Mouse (Mus musculus) bone marrow, adult 2 months (tissue): ENCODE data around the gene Asb17. TPM values are rescaled to one million over a fixed set of nuclear protein-coding genes. Genes with fewer than 3 reads are reported as not detected.

Experiments
- H3K27ac ChIP-seq: fragments of 200-500 bp; 2 replicates; pipeline ENCODE4 v1.5.1; 2012; ENCODE audit warnings: low read depth, mild to moderate bottlenecking, control low read depth, inconsistent platforms, low read length; ENCODE audit not compliant: control insufficient read depth, poor library complexity, insufficient read depth
- H3K4me1 ChIP-seq: fragments of 200-500 bp; 2 replicates; pipeline ENCODE4 v1.6.1; 2011; ENCODE audit warnings: low read length; ENCODE audit not compliant: control insufficient read depth, insufficient read depth
- H3K4me3 ChIP-seq: fragments of 200-500 bp; replicated peaks from 2 replicates; pipeline ENCODE3; 2011; ENCODE audit warnings: mild to moderate bottlenecking, low read depth, low read length, control low read depth; ENCODE audit not compliant: control insufficient read depth
- CTCF ChIP-seq: fragments of 200-500 bp; IDR thresholded peaks from 2 replicates; pipeline ENCODE4 v1.5.1; 2011; ENCODE audit warnings: low read length, control low read depth; ENCODE audit not compliant: control insufficient read depth, insufficient read depth
- POLR2A ChIP-seq: fragments of 200-500 bp; IDR thresholded peaks from 2 replicates; pipeline ENCODE4 v1.6.1; 2011; ENCODE audit warnings: low read depth, mild to moderate bottlenecking, control low read depth, low read length, borderline replicate concordance; ENCODE audit not compliant: control insufficient read depth
- WGBS: fragments of 180-500 bp; shearing (Covaris S2); methylation state at CpG from one replicate; pipeline ENCODE4 v1.1.7; 2018; 5-methylcytosine and 5-hydroxymethylcytosine counted together
- polyA plus RNA-seq: library from polyadenylated mRNA; stranded (reverse); fragments of >200 nt; gene quantifications from 2 replicates; pipeline ENCODE4 v1.2.4, GENCODE M21; 2011; ENCODE audit warnings: low replicate concordance; ENCODE audit not compliant: missing spikeins, insufficient read depth, insufficient read length

Gene Asb17
- 2.1 TPM in 1 of 2 replicates, not detected in the other for polyA plus RNA-seq

DNA sequence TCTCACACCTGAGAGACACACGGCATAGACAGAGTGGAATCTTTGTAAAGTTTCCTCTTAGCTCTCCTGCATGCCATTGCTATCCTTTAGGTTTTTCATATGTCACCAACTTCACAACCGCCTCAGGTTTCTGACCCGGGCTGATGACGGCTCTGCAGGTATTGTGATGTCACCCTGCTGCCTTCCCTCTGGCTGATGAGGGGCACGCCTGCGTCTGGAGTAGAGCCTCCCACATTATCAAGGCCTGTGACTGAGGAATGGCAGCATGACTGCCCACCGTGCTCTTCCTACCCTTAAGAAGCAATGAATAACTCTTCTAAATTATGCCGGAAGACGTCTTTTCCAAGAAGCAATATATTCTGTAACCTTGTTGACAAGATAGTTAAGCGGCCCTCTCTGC is at the start of gene Asb17:
Gene Asb17, plus strand, starts transcription at position 180 of the 400 bp plus-strand sequence.
- Histone ChIP-seq H3K4me3 (no peak within 1 kb of the TSS), H3K27ac (no peak within 1 kb of the TSS), H3K4me1 (peaks cover 2% of the 10 kb centered on the region; the same call in 1 of the 2 replicates)
- TF ChIP-seq POLR2A (no peak), CTCF (no peak)
- 91% methylated on average over 10 of the region's 10 CpGs for WGBS

DNA sequence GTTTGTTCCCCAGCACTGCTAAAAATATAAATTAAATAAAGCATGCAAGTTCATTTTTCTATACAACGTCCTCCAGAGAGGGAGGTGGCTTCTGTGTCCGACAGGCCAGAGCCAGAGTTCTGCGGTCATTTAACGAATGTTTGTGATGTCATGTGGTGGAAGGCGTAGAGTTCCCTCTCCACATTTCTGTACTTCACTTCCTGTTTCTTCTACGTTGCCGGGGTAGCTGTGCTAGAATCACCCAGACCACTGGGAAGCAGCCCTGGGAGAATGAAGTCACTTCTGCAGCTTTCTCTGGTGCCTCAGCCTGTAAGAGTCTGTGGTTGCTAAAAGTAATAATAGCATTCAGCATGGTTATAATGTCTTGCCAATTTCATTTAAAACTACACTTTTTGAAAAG is 46.4 kb upstream of the Asb17 start:
- WGBS = 8% methylated on average over 7 of the region's 7 CpGs
- TF ChIP-seq POLR2A (no peak), CTCF (no peak)
- no peak overlapping the region for H3K27ac ChIP-seq
- peaks cover 1% of the 10 kb centered on the region; the same call in 1 of the 2 replicates for H3K4me1 ChIP-seq
- no peak overlapping the region for H3K4me3 ChIP-seq

DNA sequence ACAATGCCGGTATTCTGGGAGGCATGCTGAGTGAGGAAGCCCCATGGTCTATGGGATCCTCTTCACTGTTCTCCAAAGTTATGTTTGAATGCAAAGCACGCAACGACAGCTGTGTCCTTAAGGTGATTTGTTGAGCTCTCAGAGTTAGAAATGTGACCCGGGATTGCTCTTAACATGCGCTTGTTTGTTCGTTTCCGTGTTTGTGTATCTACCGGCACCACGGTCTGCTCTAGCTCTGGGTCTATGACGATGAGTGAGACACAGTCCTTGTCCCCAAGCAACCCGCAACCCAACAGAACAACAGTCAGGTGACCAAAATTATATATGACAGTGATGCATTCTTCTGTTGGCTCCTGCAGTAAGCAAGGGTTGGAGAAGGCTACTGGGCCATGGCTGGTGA is 44.4 kb upstream of the Asb17 start:
- Histone ChIP-seq H3K4me1 (peaks cover 1% of the 10 kb centered on the region; the same call in 1 of the 2 replicates), H3K27ac (no peak overlapping the region), H3K4me3 (no peak overlapping the region)
- WGBS = 95% methylated on average over 11 of the region's 11 CpGs
- TF ChIP-seq CTCF = no peak
- no peak for TF ChIP-seq POLR2A

DNA sequence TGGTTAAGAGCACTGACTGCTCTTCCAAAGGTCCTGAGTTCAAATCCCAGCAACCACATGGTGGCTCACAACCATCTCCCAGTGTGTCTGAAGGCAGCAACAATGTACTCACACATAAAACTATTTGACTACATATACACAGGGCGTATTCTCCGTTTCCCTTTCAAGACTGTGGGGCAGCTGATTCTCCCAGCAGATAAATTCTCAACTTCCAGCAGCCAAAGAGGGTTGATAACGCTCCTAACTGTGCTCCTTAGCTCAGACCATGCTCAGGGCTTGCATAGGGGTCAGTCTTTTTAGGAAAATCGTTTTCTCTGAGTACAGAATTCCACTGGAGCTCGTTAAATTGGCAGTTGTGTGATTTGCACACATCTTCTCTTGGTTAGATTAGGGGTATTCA is 43.3 kb upstream of the Asb17 start:
- H3K27ac ChIP-seq = no peak overlapping the region
- TF ChIP-seq CTCF (no peak), POLR2A (no peak)
- H3K4me1 ChIP-seq = peaks cover 1% of the 10 kb centered on the region; the same call in 1 of the 2 replicates
- no peak overlapping the region for H3K4me3 ChIP-seq
- WGBS = 66% methylated on average over 5 of the region's 5 CpGs

DNA sequence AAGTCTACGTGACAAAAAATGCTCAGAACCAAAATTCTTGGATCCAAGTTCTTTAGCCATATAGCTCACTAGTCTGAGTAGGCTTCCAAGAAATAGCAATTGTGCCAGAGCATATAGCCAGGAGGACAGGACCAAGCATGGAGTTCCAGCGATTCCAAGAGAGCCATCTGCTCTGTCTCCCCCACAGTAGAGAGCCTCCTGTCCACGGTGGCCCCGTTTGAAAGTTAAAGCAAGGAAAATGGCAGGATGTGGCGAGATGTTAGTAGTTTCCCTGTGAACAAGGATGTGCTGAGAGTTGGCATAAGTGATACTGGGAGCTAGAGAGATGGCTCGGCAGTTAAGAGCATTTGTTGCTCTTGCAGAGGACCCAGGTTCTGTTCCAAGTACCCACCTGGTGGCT is 42.5 kb upstream of the Asb17 start:
- no peak overlapping the region for H3K4me3 ChIP-seq
- no peak overlapping the region for H3K27ac ChIP-seq
- peaks cover 1% of the 10 kb centered on the region; the same call in 1 of the 2 replicates for H3K4me1 ChIP-seq
- TF ChIP-seq CTCF (no peak), POLR2A (no peak)
- 67% methylated on average over 6 of the region's 6 CpGs for WGBS

DNA sequence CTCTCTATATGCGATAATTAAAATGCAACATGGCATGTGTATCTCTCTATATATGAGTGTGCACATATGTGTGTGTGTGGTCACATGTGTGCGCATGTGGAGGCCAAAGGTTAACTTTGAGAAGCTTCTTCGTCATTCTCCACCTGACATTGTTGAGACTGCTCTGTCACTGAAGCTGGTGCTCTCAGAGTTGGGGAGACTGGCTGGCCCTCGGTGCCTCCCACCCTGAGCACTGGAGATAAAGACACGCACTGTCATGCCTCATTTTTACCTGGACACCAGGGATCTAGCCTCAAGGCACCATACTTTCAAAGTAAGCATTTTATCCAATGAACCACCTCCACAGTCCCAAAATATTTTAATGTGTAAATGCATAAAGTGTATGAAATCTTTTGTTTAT is 41.4 kb upstream of the Asb17 start:
- Histone ChIP-seq H3K27ac (no peak overlapping the region), H3K4me1 (peaks cover 2% of the 10 kb centered on the region; the same call in 1 of the 2 replicates), H3K4me3 (no peak overlapping the region)
- 76% methylated on average over 5 of the region's 5 CpGs for WGBS
- TF ChIP-seq CTCF = no peak
- no peak for TF ChIP-seq POLR2A

DNA sequence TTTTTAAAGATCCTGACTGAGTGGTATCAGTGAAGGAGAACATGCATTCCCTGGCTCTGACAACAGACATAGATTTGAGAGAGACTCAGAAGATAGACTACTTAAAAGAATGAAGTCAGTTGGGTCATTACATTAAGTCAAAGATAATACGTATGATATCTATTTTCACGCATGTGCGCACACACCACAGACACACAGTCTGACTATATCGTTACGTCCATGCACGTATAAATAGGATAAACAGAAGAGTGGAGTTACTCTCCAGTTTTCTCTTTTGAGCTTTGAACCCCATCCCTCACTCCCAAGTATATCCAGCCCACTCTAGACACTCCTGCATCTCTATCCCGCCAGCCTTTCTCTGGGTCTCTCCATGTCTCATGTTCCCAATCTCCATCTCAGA is 40.0 kb upstream of the Asb17 start:
- 81% methylated on average over 7 of the region's 7 CpGs for WGBS
- H3K4me1 ChIP-seq = peaks cover 2% of the 10 kb centered on the region; the same call in 1 of the 2 replicates
- no peak for TF ChIP-seq CTCF
- TF ChIP-seq POLR2A = no peak
- H3K4me3 ChIP-seq = no peak overlapping the region
- H3K27ac ChIP-seq = no peak overlapping the region

DNA sequence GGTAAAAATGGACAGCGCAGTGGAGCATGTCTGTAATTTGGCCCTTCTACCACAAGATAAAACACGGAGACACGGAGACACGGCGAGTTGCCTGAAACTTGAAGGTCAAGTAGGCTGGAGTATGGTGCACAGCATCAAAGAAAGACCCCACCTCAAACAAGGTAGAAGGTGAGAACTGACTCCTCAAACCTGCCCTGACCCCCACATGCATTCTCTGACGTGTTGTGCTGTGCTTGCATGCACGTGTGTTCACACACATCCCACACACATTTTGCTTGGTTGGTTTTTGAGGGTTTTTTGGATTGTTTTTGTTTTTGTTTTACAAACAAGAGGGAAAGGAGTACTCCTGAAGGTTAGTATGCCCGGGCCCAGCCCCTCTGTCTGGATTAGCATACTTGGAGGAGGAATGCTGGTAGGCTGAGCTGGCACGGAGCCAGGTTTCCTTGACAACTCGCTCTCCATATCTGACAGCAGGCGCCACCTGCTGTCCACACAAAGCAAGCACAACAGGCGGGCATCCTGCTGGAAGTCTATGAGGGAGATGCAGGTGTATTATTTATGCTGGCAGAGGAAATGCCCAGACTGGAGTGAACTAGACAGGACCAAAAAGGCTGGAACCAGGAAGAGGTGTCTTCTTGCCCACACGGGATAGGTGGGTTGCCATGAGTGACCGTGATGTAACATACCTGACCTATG is 37.8 kb upstream of the Asb17 start:
- Histone ChIP-seq H3K4me1 (peaks cover 2% of the 10 kb centered on the region; the same call in 1 of the 2 replicates), H3K27ac (no peak overlapping the region), H3K4me3 (no peak overlapping the region)
- TF ChIP-seq CTCF = peak; percentile 83
- no peak for TF ChIP-seq POLR2A
- WGBS = 40% methylated on average over 14 of the region's 14 CpGs
